Mouse (Mus musculus) MEL (cell line): ENCODE data around the gene Phgdh.

ENCODE experiments used
- BHLHE40 ChIP-seq: IDR thresholded peaks from 2 replicates; pipeline ENCODE4 v1.6.1; 2012; ENCODE audit warnings: low read depth, mild to moderate bottlenecking, inconsistent platforms, low read length, improper control_type of control experiment, borderline replicate concordance
- CTCF ChIP-seq, 3 experiments: IDR thresholded peaks in 2 of 3; conservative IDR thresholded peaks in 1 of 3; 2 replicates each; pipeline ENCODE4 v1.5.1; 2011 to 2012; ENCODE audit warnings: low read length in 3 of 3, low read depth in 2 of 3, mild to moderate bottlenecking in 2 of 3, improper control_type of control experiment in 1 of 3, inconsistent platforms in 1 of 3, mixed read lengths in 1 of 3, moderate library complexity in 1 of 3; ENCODE audit not compliant: control insufficient read depth in 1 of 3, insufficient read depth in 1 of 3, poor library complexity in 1 of 3, severe bottlenecking in 1 of 3
- ELF1 ChIP-seq: IDR thresholded peaks from 2 replicates; pipeline ENCODE4 v1.6.1; 2014; ENCODE audit warnings: low read depth, mild to moderate bottlenecking, inconsistent platforms, low read length, improper control_type of control experiment, moderate library complexity
- ETS1 ChIP-seq: IDR thresholded peaks from 2 replicates; pipeline ENCODE4 v1.6.1; 2012; ENCODE audit warnings: low read depth, mild to moderate bottlenecking, inconsistent platforms, low read length, improper control_type of control experiment, moderate library complexity
- GATA1 ChIP-seq: IDR thresholded peaks from 2 replicates; pipeline ENCODE4 v1.6.1; 2011; ENCODE audit warnings: low read depth, low read length, improper control_type of control experiment
- HCFC1 ChIP-seq: IDR thresholded peaks from 2 replicates; pipeline ENCODE4 v1.6.1; 2012; ENCODE audit warnings: low read depth, mild to moderate bottlenecking, inconsistent platforms, low read length, improper control_type of control experiment, moderate library complexity
- MAX ChIP-seq: IDR thresholded peaks from 2 replicates; pipeline ENCODE4 v1.6.1; 2011; ENCODE audit warnings: low read length, improper control_type of control experiment
- NRF1 ChIP-seq: IDR thresholded peaks from 2 replicates; pipeline ENCODE4 v1.6.1; 2014; ENCODE audit warnings: low read depth, mild to moderate bottlenecking, inconsistent platforms, low read length, improper control_type of control experiment, moderate library complexity; ENCODE audit not compliant: poor library complexity, insufficient read depth, severe bottlenecking
- POLR2A ChIP-seq, 2 experiments: IDR thresholded peaks; 2 replicates each; pipeline ENCODE4 v1.6.1; 2011 to 2012; ENCODE audit warnings: low read length in 2 of 2, mild to moderate bottlenecking in 2 of 2, control low read depth in 1 of 2, improper control_type of control experiment in 1 of 2, low read depth in 1 of 2, moderate library complexity in 1 of 2; ENCODE audit not compliant: control insufficient read depth in 1 of 2, insufficient read depth in 1 of 2, poor library complexity in 1 of 2
- TCF12 ChIP-seq: IDR thresholded peaks from 2 replicates; pipeline ENCODE4 v1.6.1; 2014; ENCODE audit warnings: low read depth, mild to moderate bottlenecking, inconsistent platforms, low read length, improper control_type of control experiment, moderate library complexity
- ZKSCAN1 ChIP-seq: IDR thresholded peaks from 2 replicates; pipeline ENCODE4 v1.6.1; 2012; ENCODE audit warnings: low read depth, mild to moderate bottlenecking, inconsistent platforms, low read length, improper control_type of control experiment, moderate library complexity

DNA sequence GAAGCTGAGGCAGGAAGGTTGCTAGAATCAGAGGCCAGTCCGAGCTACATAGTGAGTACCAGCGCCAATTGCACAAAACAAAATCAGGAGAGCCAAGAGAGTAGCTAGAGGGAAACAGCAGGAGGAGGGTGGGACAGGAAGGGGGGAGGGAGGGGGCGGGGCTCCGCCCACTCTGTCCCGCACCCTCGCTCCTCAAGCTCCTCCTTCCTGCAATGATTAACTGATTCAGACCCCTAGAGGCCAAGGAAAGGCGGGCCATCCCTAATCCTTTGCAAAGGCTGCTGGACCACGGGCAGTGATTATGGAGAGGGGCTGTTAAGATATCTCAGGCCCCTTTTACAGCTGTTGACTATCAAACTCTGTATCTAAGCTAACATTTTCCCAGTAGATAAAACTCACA is 8.9 kb upstream of the Phgdh start:
- TF ChIP-seq ELF1 (no peak), CTCF (IDR thresholded peaks at IDR 0.05 in 2 of 3, conservative IDR thresholded peaks at IDR 0.05 in 1 of 3; ENCODE audit: control insufficient read depth in 1 of 3, insufficient read depth in 1 of 3, low read depth in 2 of 3, low read length in 3 of 3, poor library complexity in 1 of 3, severe bottlenecking in 1 of 3) (no peak; a peak in 1 of 6 replicates), BHLHE40 (no peak), GATA1 (peak; percentile 39; the same call in 1 of the 2 replicates), ZKSCAN1 (no peak), MAX (no peak), NRF1 (no peak), POLR2A (IDR thresholded peaks at IDR 0.05; ENCODE audit: control insufficient read depth in 1 of 2, insufficient read depth in 1 of 2, low read depth in 1 of 2, low read length in 2 of 2, poor library complexity in 1 of 2) (no peak), ETS1 (peak; percentile 73), TCF12 (peak; percentile 33; the same call in 1 of the 2 replicates), HCFC1 (no peak)
